Mouse (Mus musculus): Measurements from ENCODE around the gene Sparcl1. TPM values are rescaled to one million over a fixed set of nuclear protein-coding genes. Genes with fewer than 3 reads are reported as not detected.

Gene Sparcl1
- polyA plus RNA-seq, 1 experiment: 26.8 TPM

GRCm38 (mm10) chr5:104104111-104104510 lies 9.4 kb downstream of the Sparcl1 start:
- 85% methylated on average over 2 of the region's 2 CpGs for WGBS
- no peaks in the 10 kb centered on the region for H3K27me3 ChIP-seq (ENCODE audit: control insufficient read depth, insufficient read depth, low read length)
- no peaks in the 10 kb centered on the region for H3K36me3 ChIP-seq (ENCODE audit: control insufficient read depth, insufficient read depth, low read length)
- TF ChIP-seq POLR2A (IDR thresholded peaks at IDR 0.05; ENCODE audit: control insufficient read depth, extremely low read depth, insufficient read depth, low read length, poor library complexity): no peak
- TF ChIP-seq CTCF (IDR thresholded peaks at IDR 0.05; ENCODE audit: borderline replicate concordance, control insufficient read depth, extremely low read depth, insufficient read depth, low read length, poor library complexity): no peak
- DNase-seq: no peak
- no peak overlapping the region for H3K27ac ChIP-seq (ENCODE audit: control insufficient read depth, insufficient read depth, low read length)
- H3K4me3 ChIP-seq (ENCODE audit: control insufficient read depth, insufficient read depth, low read length): no peak overlapping the region
- no peaks in the 10 kb centered on the region for H3K4me1 ChIP-seq (replicated peaks; ENCODE audit: control insufficient read depth, insufficient read depth, low read length)

- Histone ChIP-seq H3K4me3 (ENCODE audit: control insufficient read depth, insufficient read depth, low read length) (no peak overlapping the region), H3K36me3 (ENCODE audit: control insufficient read depth, insufficient read depth, low read length) (no peaks in the 10 kb centered on the region), H3K27me3 (ENCODE audit: control insufficient read depth, insufficient read depth, low read length) (no peaks in the 10 kb centered on the region), H3K4me1 (replicated peaks; ENCODE audit: control insufficient read depth, insufficient read depth, low read length) (no peaks in the 10 kb centered on the region), H3K27ac (ENCODE audit: control insufficient read depth, insufficient read depth, low read length) (no peak overlapping the region)
- DNase-seq: no peak
- TF ChIP-seq POLR2A (IDR thresholded peaks at IDR 0.05; ENCODE audit: control insufficient read depth, extremely low read depth, insufficient read depth, low read length, poor library complexity): no peak
- no peak for TF ChIP-seq CTCF (IDR thresholded peaks at IDR 0.05; ENCODE audit: borderline replicate concordance, control insufficient read depth, extremely low read depth, insufficient read depth, low read length, poor library complexity)
- 72% methylated on average over 4 of the region's 4 CpGs for WGBS
Observed at GRCm38 (mm10) chr5:104103171-104103570, 10.4 kb downstream of the Sparcl1 start.

- Histone ChIP-seq H3K4me3 (ENCODE audit: control insufficient read depth, insufficient read depth, low read length) (no peak overlapping the region), H3K4me1 (replicated peaks; ENCODE audit: control insufficient read depth, insufficient read depth, low read length) (no peaks in the 10 kb centered on the region)
- DNase-seq: no peak
Observed at GRCm38 (mm10) chr5:104101678-104102531, 11.6 kb downstream of the Sparcl1 start.

GRCm38 (mm10) chr5:104096078-104096938 lies 17.2 kb downstream of the Sparcl1 start:
- Histone ChIP-seq H3K27me3 (ENCODE audit: control insufficient read depth, insufficient read depth, low read length) (no peaks in the 10 kb centered on the region), H3K4me3 (ENCODE audit: control insufficient read depth, insufficient read depth, low read length) (no peak overlapping the region), H3K36me3 (ENCODE audit: control insufficient read depth, insufficient read depth, low read length) (no peaks in the 10 kb centered on the region), H3K4me1 (replicated peaks; ENCODE audit: control insufficient read depth, insufficient read depth, low read length) (no peaks in the 10 kb centered on the region), H3K27ac (ENCODE audit: control insufficient read depth, insufficient read depth, low read length) (no peak overlapping the region)
- 43% methylated on average over 16 of the region's 16 CpGs for WGBS
- TF ChIP-seq POLR2A (IDR thresholded peaks at IDR 0.05; ENCODE audit: control insufficient read depth, extremely low read depth, insufficient read depth, low read length, poor library complexity) (no peak), CTCF (IDR thresholded peaks at IDR 0.05; ENCODE audit: borderline replicate concordance, control insufficient read depth, extremely low read depth, insufficient read depth, low read length, poor library complexity) (no peak)
- DNase-seq: no peak

More at GRCm38 (mm10) chr5:104101678-104102531, 11.6 kb downstream of the Sparcl1 start:
- 78% methylated on average over 10 of the region's 10 CpGs for WGBS
- Histone ChIP-seq H3K36me3 (ENCODE audit: control insufficient read depth, insufficient read depth, low read length) (no peaks in the 10 kb centered on the region), H3K27me3 (ENCODE audit: control insufficient read depth, insufficient read depth, low read length) (no peaks in the 10 kb centered on the region), H3K27ac (ENCODE audit: control insufficient read depth, insufficient read depth, low read length) (no peak overlapping the region)
- TF ChIP-seq CTCF (IDR thresholded peaks at IDR 0.05; ENCODE audit: borderline replicate concordance, control insufficient read depth, extremely low read depth, insufficient read depth, low read length, poor library complexity) (no peak), POLR2A (IDR thresholded peaks at IDR 0.05; ENCODE audit: control insufficient read depth, extremely low read depth, insufficient read depth, low read length, poor library complexity) (no peak)

GRCm38 (mm10) chr5:104095416-104096077 lies 18.0 kb downstream of the Sparcl1 start:
- no peaks in the 10 kb centered on the region for H3K4me1 ChIP-seq (replicated peaks; ENCODE audit: control insufficient read depth, insufficient read depth, low read length)
- TF ChIP-seq CTCF (IDR thresholded peaks at IDR 0.05; ENCODE audit: borderline replicate concordance, control insufficient read depth, extremely low read depth, insufficient read depth, low read length, poor library complexity): no peak
- TF ChIP-seq POLR2A (IDR thresholded peaks at IDR 0.05; ENCODE audit: control insufficient read depth, extremely low read depth, insufficient read depth, low read length, poor library complexity): no peak
- H3K4me3 ChIP-seq (ENCODE audit: control insufficient read depth, insufficient read depth, low read length): no peak overlapping the region
- H3K27me3 ChIP-seq (ENCODE audit: control insufficient read depth, insufficient read depth, low read length): no peaks in the 10 kb centered on the region
- no peak overlapping the region for H3K27ac ChIP-seq (ENCODE audit: control insufficient read depth, insufficient read depth, low read length)
- no peak for DNase-seq
- WGBS: 72% methylated on average over 11 of the region's 11 CpGs
- H3K36me3 ChIP-seq (ENCODE audit: control insufficient read depth, insufficient read depth, low read length): no peaks in the 10 kb centered on the region

- no peak overlapping the region for H3K27ac ChIP-seq (ENCODE audit: control insufficient read depth, insufficient read depth, low read length)
- no peaks in the 10 kb centered on the region for H3K4me1 ChIP-seq (replicated peaks; ENCODE audit: control insufficient read depth, insufficient read depth, low read length)
- 82% methylated on average over 2 of the region's 2 CpGs for whole genome bisulfite sequencing
- DNase-seq: no peak
- no peak overlapping the region for H3K4me3 ChIP-seq (ENCODE audit: control insufficient read depth, insufficient read depth, low read length)
- TF ChIP-seq CTCF (IDR thresholded peaks at IDR 0.05; ENCODE audit: borderline replicate concordance, control insufficient read depth, extremely low read depth, insufficient read depth, low read length, poor library complexity): no peak
- no peak for TF ChIP-seq POLR2A (IDR thresholded peaks at IDR 0.05; ENCODE audit: control insufficient read depth, extremely low read depth, insufficient read depth, low read length, poor library complexity)
- H3K36me3 ChIP-seq (ENCODE audit: control insufficient read depth, insufficient read depth, low read length): no peaks in the 10 kb centered on the region
- H3K27me3 ChIP-seq (ENCODE audit: control insufficient read depth, insufficient read depth, low read length): no peaks in the 10 kb centered on the region
Observed at GRCm38 (mm10) chr5:104089751-104090150, 23.8 kb downstream of the Sparcl1 start.
